Mouse (Mus musculus): ENCODE data around the gene Setd4. TPM values are rescaled to one million over a fixed set of nuclear protein-coding genes. Genes with fewer than 3 reads are reported as not detected.

The Setd4 gene
- polyA plus RNA-seq, 1 experiment from 2014 or later = 18.5 TPM

DNA sequence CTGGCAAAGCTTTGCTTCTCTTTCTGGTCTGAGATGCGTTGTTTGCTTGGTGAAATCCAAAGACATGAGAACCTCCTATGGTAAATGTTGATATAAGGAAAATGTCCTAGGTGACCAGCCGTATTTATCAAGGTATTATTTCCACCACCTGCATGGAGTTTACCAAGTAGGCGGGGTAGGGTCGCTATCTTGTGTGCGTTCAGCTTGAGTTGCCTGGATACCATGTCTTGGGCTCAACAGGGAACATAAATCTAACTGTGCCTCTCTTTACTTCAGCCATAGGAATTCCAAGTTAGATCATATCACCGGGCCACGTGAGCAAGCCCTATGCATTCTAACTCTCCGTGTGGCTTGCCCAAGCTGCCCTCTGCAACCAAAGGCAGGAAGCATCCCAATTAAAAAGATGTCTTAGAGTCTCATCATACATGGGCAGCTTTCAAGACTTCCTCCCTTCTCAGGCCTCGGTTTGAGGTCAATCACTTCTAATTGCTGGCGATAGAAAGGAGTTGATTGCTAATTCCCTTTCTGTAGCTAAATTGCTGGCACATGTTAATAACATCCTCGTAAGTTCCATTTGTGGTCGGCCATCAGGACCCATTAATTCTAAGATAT is 57.4 kb downstream of the Setd4 start:
- no peaks in the 10 kb centered on the region for H3K27me3 ChIP-seq
- DNase-seq (ENCODE audit: low read depth, low spot score) = no peak
- in situ Hi-C loops (cut with MboI; ENCODE audit: low pct_unique_long_range_greater_than_20kb) = loop anchor here (10.0 kb wide), 2 partner anchors 252 to 1032 kb away; no protein-coding TSS in a partner anchor
- CTCF ChIA-PET = no interaction called here
- ATAC-seq = no peak
- TF ChIP-seq CTCF (IDR thresholded peaks at IDR 0.05) = no peak
- POLR2A ChIA-PET = no interaction called here

DNA sequence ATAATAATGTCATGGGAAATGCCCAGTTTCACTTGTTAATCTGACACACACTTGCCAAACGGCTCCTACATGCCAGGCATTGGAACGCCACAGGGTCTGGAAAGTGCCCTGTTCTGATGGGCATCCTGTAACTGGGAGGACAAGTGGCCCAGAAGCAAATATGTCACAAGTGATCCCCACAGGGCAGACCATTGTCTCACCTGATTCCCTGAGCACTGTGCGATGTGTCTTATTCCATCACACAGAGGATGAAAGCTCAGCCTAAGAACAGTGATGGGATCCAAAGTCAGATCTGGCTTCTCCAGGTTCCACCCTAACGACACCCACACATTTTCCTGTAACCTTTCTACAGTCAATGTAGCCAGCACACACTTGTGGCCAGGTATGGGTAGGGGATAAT is 58.9 kb downstream of the Setd4 start:
- in situ Hi-C loops (cut with MboI; ENCODE audit: low pct_unique_long_range_greater_than_20kb) = loop anchor here (5.0 to 10.0 kb wide), 3 partner anchors 250 to 1030 kb away; no protein-coding TSS in a partner anchor
- DNase-seq (ENCODE audit: low read depth, low spot score) (no peak), ATAC-seq (no peak)
- CTCF ChIA-PET = no interaction called here
- POLR2A ChIA-PET = no interaction called here
- no peak for TF ChIP-seq CTCF (IDR thresholded peaks at IDR 0.05)
- no peaks in the 10 kb centered on the region for H3K27me3 ChIP-seq

DNA sequence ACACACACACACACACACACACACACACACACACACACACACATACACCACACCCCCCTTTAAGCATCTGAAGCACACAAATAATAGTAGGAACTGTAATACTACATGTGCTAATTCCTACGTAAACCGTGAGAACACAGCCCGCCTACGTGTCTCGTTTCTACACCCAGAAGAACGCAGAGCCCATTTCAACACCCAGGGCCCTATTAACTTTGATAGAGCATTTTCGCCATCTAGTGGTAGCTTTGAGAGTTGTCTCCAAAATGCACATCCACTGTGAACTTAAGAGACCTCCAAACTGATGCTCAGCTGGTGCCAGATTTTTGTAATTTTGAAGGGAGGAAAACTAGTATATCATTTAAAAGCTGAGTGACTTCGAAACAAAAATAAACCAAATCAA is 60.2 kb downstream of the Setd4 start:
- ChIA-PET CTCF (interaction anchor here (1.1 to 1.6 kb wide), 3 partner anchors 9 to 842 kb away, joined by 3 to 5 read pairs (median 4); no protein-coding TSS in a partner anchor), POLR2A (interaction anchor here (0.7 kb wide), 1 partner anchor 1053 kb away, joined by 8 read pairs; no protein-coding TSS in a partner anchor)
- H3K27me3 ChIP-seq = no peaks in the 10 kb centered on the region
- no peak for ATAC-seq
- no peak for DNase-seq (ENCODE audit: low read depth, low spot score)
- in situ Hi-C loops (cut with MboI; ENCODE audit: low pct_unique_long_range_greater_than_20kb) = loop anchor here (5.0 to 10.0 kb wide), 3 partner anchors 249 to 1029 kb away; no protein-coding TSS in a partner anchor
- peak; percentile 70 for TF ChIP-seq CTCF (IDR thresholded peaks at IDR 0.05)

DNA sequence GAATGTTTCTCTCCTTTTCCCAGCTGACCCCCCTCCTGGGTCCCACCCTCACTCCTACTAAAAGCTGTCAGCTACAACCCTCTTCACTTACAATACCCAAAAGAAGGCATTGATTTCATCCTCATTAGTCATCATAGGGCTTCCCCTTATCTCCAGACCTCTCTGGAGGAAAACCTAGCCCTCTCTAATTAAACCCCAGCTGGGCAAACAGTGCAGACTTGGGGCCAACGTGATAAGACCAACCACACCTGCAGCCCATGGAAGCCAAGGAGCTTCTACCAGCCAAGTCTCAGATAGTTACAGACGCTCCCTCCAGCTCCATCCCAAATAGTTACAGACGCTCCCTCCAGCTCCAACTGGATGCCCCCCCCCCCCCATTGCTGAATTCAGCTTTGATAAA is 64.0 kb downstream of the Setd4 start:
- ATAC-seq (no peak), DNase-seq (ENCODE audit: low read depth, low spot score) (no peak)
- TF ChIP-seq CTCF (IDR thresholded peaks at IDR 0.05) = no peak
- CTCF ChIA-PET = no interaction called here
- no peaks in the 10 kb centered on the region for H3K27me3 ChIP-seq
- in situ Hi-C loops (cut with MboI; ENCODE audit: low pct_unique_long_range_greater_than_20kb) = loop anchor here (5.0 to 10.0 kb wide), 3 partner anchors 245 to 1025 kb away; no protein-coding TSS in a partner anchor
- POLR2A ChIA-PET = no interaction called here

DNA sequence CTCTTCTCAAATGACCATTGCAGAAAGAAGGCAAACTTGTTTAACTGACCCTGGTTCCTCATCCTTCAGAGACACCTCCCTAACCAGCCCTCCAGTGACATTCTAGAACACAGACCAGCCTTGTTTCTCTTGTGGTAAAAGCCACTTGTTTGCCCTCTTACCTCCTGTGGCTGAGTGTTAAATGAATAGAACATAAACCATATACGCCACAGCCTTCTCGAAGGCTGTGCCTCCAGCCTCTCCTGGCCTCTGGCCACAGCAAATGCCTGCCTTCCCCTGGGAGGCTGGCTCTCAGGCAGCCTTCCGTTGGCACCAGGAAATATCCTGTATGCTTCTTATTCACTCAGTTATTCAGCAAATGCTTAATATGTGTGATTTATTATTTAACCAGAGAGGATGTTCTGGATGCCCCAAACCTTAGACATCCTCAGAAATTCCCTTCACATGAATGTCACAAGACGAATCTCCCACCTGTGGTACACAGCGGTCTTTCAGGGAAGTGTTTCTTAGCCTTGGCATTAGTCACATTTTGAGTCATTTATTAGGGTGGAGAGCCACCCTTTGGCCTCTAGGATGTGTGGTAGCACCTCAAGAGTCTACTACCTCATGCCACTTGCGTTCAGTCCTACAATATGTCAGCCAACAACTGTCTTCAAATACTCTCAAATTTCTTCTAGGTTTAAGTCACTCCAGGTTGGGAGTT is 68.6 kb downstream of the Setd4 start:
- in situ Hi-C loops (cut with MboI; ENCODE audit: low pct_unique_long_range_greater_than_20kb) = no loop called here
- TF ChIP-seq CTCF (IDR thresholded peaks at IDR 0.05) = peak; percentile 12
- peak; percentile 46 for DNase-seq (ENCODE audit: low read depth, low spot score)
- CTCF ChIA-PET = interaction anchor here (1.3 kb wide), 1 partner anchor 63 kb away, joined by 3 read pairs; no protein-coding TSS in a partner anchor
- POLR2A ChIA-PET = no interaction called here
- peak; percentile 26 for ATAC-seq
- H3K27me3 ChIP-seq = no peaks in the 10 kb centered on the region

Other genes with a start within 250 kb of the Setd4 start
- 137 TPM for gene Cbr1, start 1.8 kb upstream of the Setd4 start, polyA plus RNA-seq (2021)
- 4.3 TPM for gene Gm5678, start 24.0 kb upstream of the Setd4 start, polyA plus RNA-seq (2021)
- 16.6 TPM for gene Cbr3, start 79.2 kb upstream of the Setd4 start, polyA plus RNA-seq (2021)
- gene Dop1b, start 107.8 kb upstream of the Setd4 start, polyA plus RNA-seq (2021) = 12.6 TPM
- gene Morc3, start 228.1 kb upstream of the Setd4 start, polyA plus RNA-seq (2021) = 31.2 TPM